ENCODE assay signal across 8 mouse cellular contexts in the genomic region with DNA sequence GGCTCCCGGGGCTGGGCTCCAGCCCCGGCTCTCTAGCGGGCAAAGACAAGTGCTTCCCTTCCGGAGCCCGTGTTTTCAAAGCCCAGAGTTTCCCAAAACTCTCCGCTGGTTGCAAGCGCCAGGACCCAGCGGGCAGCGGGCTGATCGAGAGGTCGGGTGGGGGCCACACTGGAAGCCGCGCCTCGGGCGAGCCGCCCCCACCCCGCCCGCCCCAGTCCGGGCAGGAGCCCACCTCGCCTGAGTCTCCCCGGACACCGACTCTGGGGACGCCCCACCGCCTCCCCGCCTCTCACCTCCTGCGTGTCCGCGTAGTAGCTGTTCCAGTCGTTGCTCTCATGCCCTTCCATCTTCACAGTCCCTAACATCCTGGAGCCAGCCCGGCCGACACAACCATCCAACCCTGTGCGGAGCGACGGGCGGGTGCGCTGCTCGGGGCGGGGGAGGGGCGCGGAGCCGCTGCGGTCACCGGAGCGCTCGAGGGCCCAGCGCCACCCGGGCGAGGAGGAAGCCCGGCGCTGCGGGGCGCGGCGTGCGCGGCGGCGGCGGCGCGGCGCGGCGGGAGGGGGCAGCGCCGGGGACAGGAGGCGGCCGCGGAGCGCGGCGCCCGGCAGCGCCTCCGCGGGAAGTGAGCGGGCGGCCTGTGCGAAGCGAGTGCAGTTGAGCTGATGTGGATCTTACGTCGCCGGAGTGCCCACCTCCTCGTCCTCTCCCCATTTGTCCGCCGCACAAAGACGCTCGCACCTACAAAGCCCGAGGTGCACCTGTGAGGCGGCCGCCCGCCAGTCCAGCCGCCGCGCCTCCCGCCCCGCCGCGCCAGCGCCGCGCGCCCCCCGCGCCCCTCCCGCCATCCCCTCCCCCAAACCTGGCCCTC. TPM values are rescaled to one million over a fixed set of nuclear protein-coding genes. Genes with fewer than 3 reads are reported as not detected.
DNase-seq lines count a peak whose midpoint lies in the region; ATAC-seq lines count a peak whose summit lies in the region.

No protein-coding gene starts in this region.

- peaks cover 59% of the 10 kb centered on the region for H3K4me1 ChIP-seq in hindbrain, embryonic 10.5 days (replicated peaks)
- no peaks in the 10 kb centered on the region; the same call in none of the 2 replicates for H3K4me1 ChIP-seq in liver, embryonic 16.5 days (ENCODE audit: control insufficient read depth, low read depth, low read length)
- peaks cover 28% of the 10 kb centered on the region for H3K4me1 ChIP-seq in neural tube, embryonic 15.5 days

- H3K9me3 ChIP-seq in hindbrain, embryonic 10.5 days: no peaks in the 10 kb centered on the region
- H3K9me3 ChIP-seq in liver, embryonic 16.5 days (replicated peaks; ENCODE audit: control insufficient read depth, low read length): no peaks in the 10 kb centered on the region
- H3K9me3 ChIP-seq in neural tube, embryonic 15.5 days (replicated peaks): no peaks in the 10 kb centered on the region

- DNase-seq in kidney, adult 18-20 months: peak; percentile 44
- no peak for DNase-seq in kidney, adult 11 months
- peak; percentile 61 for DNase-seq in embryo, embryonic 10.5 days (ENCODE audit: low spot score)
- peak; percentile 69 for DNase-seq in hindbrain, embryonic 10.5 days (ENCODE audit: low spot score)
- DNase-seq in frontal cortex, postnatal 36 days (ENCODE audit: low spot score in 2 of 2): no peak
- no peak for DNase-seq in urinary bladder, postnatal 10 days (ENCODE audit: low spot score)

- H3K27me3 ChIP-seq in hindbrain, embryonic 10.5 days (ENCODE audit: insufficient read depth, poor library complexity, severe bottlenecking): peaks cover 100% of the 10 kb centered on the region
- peaks cover 99% of the 10 kb centered on the region for H3K27me3 ChIP-seq in liver, embryonic 16.5 days (ENCODE audit: control insufficient read depth, insufficient read depth, low read depth, low read length)
- peaks cover 95% of the 10 kb centered on the region for H3K27me3 ChIP-seq in neural tube, embryonic 15.5 days (replicated peaks)

- H3K4me3 ChIP-seq in hindbrain, embryonic 10.5 days: peak overlapping the region; percentile 58
- peak overlapping the region; percentile 59 for H3K4me3 ChIP-seq in liver, embryonic 16.5 days (ENCODE audit: low read depth, low read length)
- H3K4me3 ChIP-seq in neural tube, embryonic 15.5 days (replicated peaks): peak overlapping the region; percentile 38

- peak overlapping the region; percentile 58 for H3K4me2 ChIP-seq in liver, embryonic 16.5 days (ENCODE audit: low read depth, low read length)
- peak overlapping the region; percentile 79 for H3K4me2 ChIP-seq in neural tube, embryonic 15.5 days

- H3K36me3 ChIP-seq in hindbrain, embryonic 10.5 days: no peaks in the 10 kb centered on the region
- H3K36me3 ChIP-seq in liver, embryonic 16.5 days (ENCODE audit: control insufficient read depth, insufficient read depth): no peaks in the 10 kb centered on the region
- H3K36me3 ChIP-seq in neural tube, embryonic 15.5 days: no peaks in the 10 kb centered on the region

- ATAC-seq in liver, embryonic 16.5 days (ENCODE audit: low read depth): peak; percentile 68
- 0 out of 2 replicates have a peak, but pooled peaks have one; percentile 30 for ATAC-seq in neural tube, embryonic 15.5 days (ENCODE audit: low FRiP score)

- WGBS in hindbrain, embryonic 10.5 days: under 1% methylated on average over 106 of the region's 106 CpGs
- under 1% methylated on average over 103 of the region's 106 CpGs for WGBS in liver, embryonic 16.5 days (ENCODE audit: insufficient replicate concordance)
- under 1% methylated on average over 92 of the region's 106 CpGs for WGBS in neural tube, embryonic 15.5 days

- peak overlapping the region; percentile 51 for H3K9ac ChIP-seq in liver, embryonic 16.5 days (ENCODE audit: low read depth, low read length)
- H3K9ac ChIP-seq in neural tube, embryonic 15.5 days (replicated peaks): no peak overlapping the region

- H3K27ac ChIP-seq in hindbrain, embryonic 10.5 days: peak overlapping the region; percentile 62; the same call in 1 of the 2 replicates
- peak overlapping the region; percentile 50 for H3K27ac ChIP-seq in liver, embryonic 16.5 days (ENCODE audit: low read length)
- no peak overlapping the region for H3K27ac ChIP-seq in neural tube, embryonic 15.5 days (replicated peaks)

RNA-seq across cellular contexts. Expression of a gene that starts 1.1 kb away (rescaled TPM):
- 1.2 and 1.6 TPM in 2 replicates for polyA plus RNA-seq in hindbrain, embryonic 10.5 days (2016; fragmentation: Nextera tagmentation; extraction: Ambion mirVana)
- 0.72 and 0.74 TPM in 2 replicates for polyA plus RNA-seq in liver, embryonic 16.5 days (2015; fragmentation: Nextera tagmentation; extraction: Ambion mirVana)
- 0.40 and 1.1 TPM in 2 replicates for polyA plus RNA-seq in neural tube, embryonic 15.5 days (2015; fragmentation: Nextera tagmentation; extraction: Ambion mirVana)

RNA-seq across cellular contexts. Expression of a gene that starts 18.3 kb away (rescaled TPM):
- 0.58 and 0.59 TPM in 2 replicates for polyA plus RNA-seq in hindbrain, embryonic 10.5 days (2016; fragmentation: Nextera tagmentation; extraction: Ambion mirVana)
- polyA plus RNA-seq in liver, embryonic 16.5 days (2015; fragmentation: Nextera tagmentation; extraction: Ambion mirVana): 0.06 and 0.08 TPM in 2 replicates
- 0.75 and 0.83 TPM in 2 replicates for polyA plus RNA-seq in neural tube, embryonic 15.5 days (2015; fragmentation: Nextera tagmentation; extraction: Ambion mirVana)

Comparison
In these comparisons a context has a peak if more than half of its experiments do, and no peak if none do; other contexts are left out.
1. DNase-seq: peak in kidney, adult 18-20 months (single experiment), embryo, embryonic 10.5 days (single experiment) and hindbrain, embryonic 10.5 days (single experiment); none in kidney, adult 11 months (single experiment), frontal cortex, postnatal 36 days (0 of 2) and urinary bladder, postnatal 10 days (single experiment).
2. Peak in every context shown above with its lines, with median percentiles within 50 percentile points of each other: H3K4me3 ChIP-seq.